Mouse (Mus musculus) heart, embryonic 10.5 days (tissue): Measurements from ENCODE around the gene Pih1d1. TPM values are rescaled to one million over a fixed set of nuclear protein-coding genes. Genes with fewer than 3 reads are reported as not detected.

Experiments used
- DNase-seq: peaks from one replicate; pipeline ENCODE4 v3.0.0-alpha.2; 2017; ENCODE audit warnings: low spot score
- H3K27ac ChIP-seq: fragments of 300-500 bp; sonication (generic); 2 replicates; pipeline ENCODE4 v1.5.1; 2016; ENCODE audit warnings: mild to moderate bottlenecking
- H3K27me3 ChIP-seq: fragments of 300-500 bp; sonication (generic); 2 replicates; pipeline ENCODE4 v1.6.1; 2016; ENCODE audit warnings: mild to moderate bottlenecking; ENCODE audit not compliant: poor library complexity, insufficient read depth, severe bottlenecking
- H3K36me3 ChIP-seq: fragments of 300-500 bp; sonication (generic); 2 replicates; pipeline ENCODE4 v1.6.1; 2016; ENCODE audit warnings: mild to moderate bottlenecking, moderate library complexity
- H3K4me1 ChIP-seq: fragments of 300-500 bp; sonication (generic); 2 replicates; pipeline ENCODE4 v1.6.1; 2016; ENCODE audit warnings: mild to moderate bottlenecking
- H3K4me3 ChIP-seq: fragments of 300-500 bp; sonication (generic); 2 replicates; pipeline ENCODE4 v1.5.1; 2016; ENCODE audit warnings: mild to moderate bottlenecking, moderate library complexity
- H3K9me3 ChIP-seq: fragments of 300-500 bp; sonication (generic); 2 replicates; pipeline ENCODE4 v1.6.1; 2016; ENCODE audit warnings: mild to moderate bottlenecking, moderate library complexity
- WGBS: fragments of 180-500 bp; shearing (Covaris S2); methylation state at CpG from one replicate; pipeline ENCODE4 v1.1.7; 2016; 5-methylcytosine and 5-hydroxymethylcytosine counted together
- polyA plus RNA-seq: library from polyadenylated mRNA; unstranded; fragments of >200 nt; fragmentation: Nextera tagmentation; extraction: Ambion mirVana; gene quantifications from 2 replicates; pipeline ENCODE4 v1.2.1, GENCODE M21; 2016

The Pih1d1 gene
- polyA plus RNA-seq, 1 experiment from 2014 or later, result 102 TPM

GRCm38 (mm10) chr7:45156206-45156605 is 2.1 kb downstream of the Pih1d1 start:
- WGBS, result 93% methylated on average over 15 of the region's 15 CpGs
- no peak for DNase-seq

DNA sequence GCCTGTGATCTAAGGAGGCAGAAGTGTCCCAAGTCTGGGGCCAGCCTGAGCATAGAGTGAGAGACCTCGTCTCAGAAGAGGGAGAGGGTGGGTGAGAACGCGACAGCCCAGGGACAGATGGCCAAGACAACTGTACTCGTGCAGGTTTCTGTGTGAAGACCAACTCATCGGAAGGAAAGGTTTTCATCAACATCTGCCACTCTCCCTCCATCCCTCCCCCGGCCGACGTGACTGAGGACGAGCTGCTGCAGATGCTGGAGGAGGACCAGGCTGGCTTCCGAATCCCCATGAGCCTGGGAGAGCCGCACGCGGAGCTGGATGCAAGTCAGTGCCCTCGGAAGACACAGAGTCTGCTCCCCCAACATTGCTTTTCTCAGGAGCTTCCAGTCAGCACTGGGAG is 3.4 kb downstream of the Pih1d1 start:
- peaks cover 2% of the 10 kb centered on the region for H3K27me3 ChIP-seq
- WGBS, result 82% methylated on average over 14 of the region's 14 CpGs
- no peak overlapping the region for H3K27ac ChIP-seq

More at GRCm38 (mm10) chr7:45156206-45156605, 2.1 kb downstream of the Pih1d1 start:
- peaks cover 13% of the 10 kb centered on the region for H3K4me1 ChIP-seq
- no peaks in the 10 kb centered on the region for H3K27me3 ChIP-seq
- H3K9me3 ChIP-seq, result no peaks in the 10 kb centered on the region
- H3K36me3 ChIP-seq, result peaks cover 35% of the 10 kb centered on the region
- H3K27ac ChIP-seq, result no peak overlapping the region
- no peak overlapping the region for H3K4me3 ChIP-seq

GRCm38 (mm10) chr7:45158991-45159390 is 4.9 kb downstream of the Pih1d1 start:
- H3K9me3 ChIP-seq, result no peaks in the 10 kb centered on the region
- WGBS, result 94% methylated on average over 6 of the region's 6 CpGs
- peaks cover 35% of the 10 kb centered on the region for H3K36me3 ChIP-seq
- peaks cover 17% of the 10 kb centered on the region for H3K27me3 ChIP-seq
- no peak overlapping the region for H3K27ac ChIP-seq
- H3K4me3 ChIP-seq, result no peak overlapping the region
- peaks cover 24% of the 10 kb centered on the region for H3K4me1 ChIP-seq
- DNase-seq, result no peak

More for the DNA sequence above, 3.4 kb downstream of the Pih1d1 start:
- H3K4me1 ChIP-seq, result peaks cover 19% of the 10 kb centered on the region
- H3K4me3 ChIP-seq, result no peak overlapping the region
- no peak for DNase-seq
- no peaks in the 10 kb centered on the region for H3K9me3 ChIP-seq
- peaks cover 35% of the 10 kb centered on the region for H3K36me3 ChIP-seq

DNA sequence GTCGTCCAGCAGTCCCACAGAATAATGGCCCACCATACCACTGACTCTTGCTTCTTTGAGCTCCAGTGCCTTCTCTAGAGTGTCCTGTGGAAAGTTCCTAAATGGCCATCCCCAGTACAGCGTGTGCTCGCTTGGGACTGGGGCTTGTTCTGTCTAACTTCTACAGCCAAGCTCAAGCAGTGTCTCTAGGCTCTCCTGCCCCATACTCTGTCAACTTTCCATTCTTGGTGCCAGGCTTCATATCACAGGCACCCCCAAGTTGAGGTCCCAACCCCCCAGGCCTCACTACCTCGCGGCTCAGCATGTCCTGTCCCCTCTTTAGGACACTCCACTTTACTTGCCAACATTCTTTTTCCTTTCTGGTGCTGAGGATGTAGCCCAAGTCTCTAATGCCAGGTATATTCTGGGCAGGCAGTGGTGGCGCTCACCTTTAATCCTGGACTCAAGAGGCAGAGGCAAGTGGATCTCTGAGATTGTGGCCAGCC is 6.3 kb downstream of the Pih1d1 start:
- peaks cover 35% of the 10 kb centered on the region for H3K36me3 ChIP-seq

GRCm38 (mm10) chr7:45160866-45161265 is 6.8 kb downstream of the Pih1d1 start:
- WGBS, result 87% methylated on average over 3 of the region's 3 CpGs
- no peak overlapping the region for H3K4me3 ChIP-seq
- peaks cover 35% of the 10 kb centered on the region for H3K36me3 ChIP-seq
- peaks cover 36% of the 10 kb centered on the region for H3K27me3 ChIP-seq
- peaks cover 23% of the 10 kb centered on the region for H3K4me1 ChIP-seq
- H3K27ac ChIP-seq, result no peak overlapping the region
- no peaks in the 10 kb centered on the region for H3K9me3 ChIP-seq
- no peak for DNase-seq

More for the DNA sequence above, 6.3 kb downstream of the Pih1d1 start:
- peaks cover 23% of the 10 kb centered on the region for H3K4me1 ChIP-seq
- 90% methylated on average over 6 of the region's 6 CpGs for WGBS
- H3K4me3 ChIP-seq, result no peak overlapping the region
- H3K27me3 ChIP-seq, result peaks cover 31% of the 10 kb centered on the region
- no peak for DNase-seq
- no peaks in the 10 kb centered on the region for H3K9me3 ChIP-seq
- no peak overlapping the region for H3K27ac ChIP-seq

GRCm38 (mm10) chr7:45161612-45162473 is 7.7 kb downstream of the Pih1d1 start:
- 5% methylated on average over 35 of the region's 35 CpGs for whole genome bisulfite sequencing
- Histone ChIP-seq H3K27me3 (peaks cover 46% of the 10 kb centered on the region), H3K4me1 (peaks cover 23% of the 10 kb centered on the region), H3K36me3 (peaks cover 35% of the 10 kb centered on the region), H3K9me3 (no peaks in the 10 kb centered on the region), H3K4me3 (peak overlapping the region; percentile 59), H3K27ac (peak overlapping the region; percentile 63; the same call in 1 of the 2 replicates)
- peak; percentile 94 for DNase-seq

GRCm38 (mm10) chr7:45162551-45162950 is 8.4 kb downstream of the Pih1d1 start:
- peaks cover 28% of the 10 kb centered on the region for H3K4me1 ChIP-seq
- peaks cover 53% of the 10 kb centered on the region for H3K27me3 ChIP-seq
- WGBS, result 28% methylated on average over 6 of the region's 6 CpGs
- H3K36me3 ChIP-seq, result peaks cover 30% of the 10 kb centered on the region
- H3K9me3 ChIP-seq, result no peaks in the 10 kb centered on the region
- peak overlapping the region; percentile 59 for H3K4me3 ChIP-seq
- DNase-seq, result no peak
- no peak overlapping the region for H3K27ac ChIP-seq

GRCm38 (mm10) chr7:45162996-45163615 is 9.0 kb downstream of the Pih1d1 start:
- WGBS, result 68% methylated on average over 9 of the region's 9 CpGs
- peaks cover 58% of the 10 kb centered on the region for H3K27me3 ChIP-seq
- H3K9me3 ChIP-seq, result no peaks in the 10 kb centered on the region
- H3K27ac ChIP-seq, result no peak overlapping the region
- no peak overlapping the region for H3K4me3 ChIP-seq
- DNase-seq, result no peak
- peaks cover 34% of the 10 kb centered on the region for H3K4me1 ChIP-seq
- peaks cover 25% of the 10 kb centered on the region for H3K36me3 ChIP-seq

- Histone ChIP-seq H3K36me3 (peaks cover 21% of the 10 kb centered on the region), H3K9me3 (peaks cover 3% of the 10 kb centered on the region), H3K27ac (peak within 1 kb of the TSS; percentile 69; the same call in 1 of the 2 replicates), H3K4me1 (peaks cover 41% of the 10 kb centered on the region), H3K4me3 (peak within 1 kb of the TSS; percentile 61), H3K27me3 (peaks cover 66% of the 10 kb centered on the region)
- WGBS, result 2% methylated on average over 39 of the region's 41 CpGs
- no peak for DNase-seq
These were observed 9.8 kb downstream of the Pih1d1 start, which contains the start of gene Slc17a7 for GRCm38 (mm10) chr7:45163735-45164490. TSS of gene Slc17a7 (plus strand) at chr7:45163949.

DNA sequence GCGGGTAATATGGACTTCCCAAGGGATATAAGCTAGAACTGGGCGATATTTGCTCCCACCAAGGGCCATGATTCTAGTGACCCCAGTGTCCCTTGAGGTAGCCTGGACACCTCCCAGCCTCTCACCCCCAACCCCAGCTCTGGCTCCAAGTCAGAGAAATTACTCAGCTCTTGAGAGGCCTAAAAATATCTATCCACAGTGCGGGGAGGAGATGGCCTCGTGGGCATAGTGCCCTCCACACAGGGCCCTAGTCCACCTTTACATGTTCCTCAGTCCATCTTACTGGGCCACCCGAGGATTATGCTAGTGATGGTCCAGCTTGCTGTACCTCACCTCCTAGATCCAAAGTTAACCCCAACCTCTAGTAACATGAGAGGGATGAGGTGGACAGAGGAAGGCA is 10.7 kb downstream of the Pih1d1 start:
- H3K36me3 ChIP-seq, result peaks cover 21% of the 10 kb centered on the region
- peaks cover 76% of the 10 kb centered on the region for H3K27me3 ChIP-seq
- H3K4me1 ChIP-seq, result peaks cover 41% of the 10 kb centered on the region
- peaks cover 13% of the 10 kb centered on the region for H3K9me3 ChIP-seq
- H3K27ac ChIP-seq, result no peak overlapping the region
- DNase-seq, result no peak
- WGBS, result 56% methylated on average over 5 of the region's 5 CpGs
- H3K4me3 ChIP-seq, result no peak overlapping the region

- Histone ChIP-seq H3K4me1 (peaks cover 41% of the 10 kb centered on the region), H3K27ac (no peak overlapping the region), H3K4me3 (no peak overlapping the region), H3K36me3 (peaks cover 20% of the 10 kb centered on the region), H3K27me3 (peaks cover 84% of the 10 kb centered on the region), H3K9me3 (peaks cover 21% of the 10 kb centered on the region)
- DNase-seq, result no peak
- WGBS, result 44% methylated on average over 11 of the region's 11 CpGs
These were observed 11.6 kb downstream of the Pih1d1 start for GRCm38 (mm10) chr7:45165701-45166100.

DNA sequence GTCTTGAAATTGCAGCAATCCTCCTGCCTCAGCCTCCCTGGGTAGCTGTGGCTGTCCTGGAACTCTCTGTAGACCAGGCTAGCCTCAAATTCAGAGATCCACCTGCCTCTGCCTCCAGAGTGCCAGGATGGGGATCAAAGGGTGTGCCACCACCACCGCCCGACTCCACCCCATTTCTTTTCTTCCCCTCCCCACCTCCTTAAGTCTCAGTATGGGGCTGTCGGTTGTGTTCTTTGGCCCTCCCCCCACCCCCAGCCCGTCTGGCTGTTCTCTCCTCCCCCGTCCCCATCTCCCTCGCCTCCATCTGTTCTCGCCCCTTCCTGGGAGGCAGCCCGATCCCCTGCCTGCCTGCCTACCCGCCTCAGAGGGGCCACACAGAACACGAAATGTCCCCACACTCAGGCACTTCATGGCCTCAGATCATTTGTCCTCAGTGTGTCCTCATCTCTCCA is 12.9 kb downstream of the Pih1d1 start:
- Histone ChIP-seq H3K36me3 (peaks cover 16% of the 10 kb centered on the region), H3K9me3 (peaks cover 27% of the 10 kb centered on the region), H3K4me1 (peaks cover 38% of the 10 kb centered on the region), H3K27ac (no peak overlapping the region), H3K4me3 (no peak overlapping the region), H3K27me3 (peaks cover 96% of the 10 kb centered on the region)
- WGBS, result 29% methylated on average over 10 of the region's 10 CpGs
- no peak for DNase-seq
